ENCODE assay signal across 9 mouse cellular contexts in the genomic region with DNA sequence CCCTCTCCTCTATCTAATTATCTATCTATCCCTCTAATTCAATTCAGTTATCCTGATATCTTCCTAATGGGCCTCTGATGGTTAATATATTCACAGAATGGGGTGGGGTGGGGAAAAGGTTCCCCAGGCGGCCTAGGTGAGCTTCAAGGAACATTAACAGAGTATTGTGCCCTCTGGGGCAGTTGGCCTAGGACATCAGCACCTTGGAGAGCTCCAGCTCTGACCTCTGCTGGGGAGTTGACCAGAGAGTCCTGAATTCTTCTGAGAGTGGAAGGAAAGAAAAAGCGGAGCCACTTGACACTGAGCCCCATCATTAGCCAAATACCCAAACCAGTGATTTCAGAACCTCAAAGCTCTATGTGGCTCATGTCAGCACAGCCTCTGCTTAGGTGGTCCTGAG.
A peak's percentile ranks its signal among the peaks of the same experiment; 100 is the strongest.
DNase-seq lines count a peak whose midpoint lies in the region; ATAC-seq and TF ChIP-seq lines count a peak whose summit lies in the region.
"Had no signal": no experiment of that assay in that cellular context is flagged by ENCODE, and none has a peak within 500 bp of the region (broad histone marks: within the 10 kb centered on the region; RNA-seq: fewer than 3 reads in every experiment).

No protein-coding gene starts in this region.

- TF ChIP-seq CTCF in liver, postnatal 0 days (IDR thresholded peaks at IDR 0.05; ENCODE audit: low read depth): no peak

- H3K4me1 ChIP-seq in liver, postnatal 0 days (ENCODE audit: insufficient read depth): no peaks in the 10 kb centered on the region
- H3K4me1 ChIP-seq in hindbrain, embryonic 16.5 days (ENCODE audit: control insufficient read depth, insufficient read depth, low read depth, low read length): no peaks in the 10 kb centered on the region
- H3K4me1 ChIP-seq: lung, embryonic 15.5 days had no signal

- H3K36me3 ChIP-seq in liver, postnatal 0 days (replicated peaks; ENCODE audit: insufficient read depth, low read length): no peaks in the 10 kb centered on the region
- no peaks in the 10 kb centered on the region for H3K36me3 ChIP-seq in hindbrain, embryonic 16.5 days (ENCODE audit: control insufficient read depth, insufficient read depth, low read length)
- H3K36me3 ChIP-seq: lung, embryonic 15.5 days had no signal

- no peak overlapping the region for H3K9ac ChIP-seq in liver, postnatal 0 days (replicated peaks)
- H3K9ac ChIP-seq in hindbrain, embryonic 16.5 days (ENCODE audit: low read depth, low read length): no peak overlapping the region
- H3K9ac ChIP-seq: lung, embryonic 15.5 days had no signal

- 46% methylated on average over 2 of the region's 2 CpGs for WGBS in liver, postnatal 0 days (ENCODE audit: insufficient replicate concordance)
- 39% methylated on average over 2 of the region's 2 CpGs for WGBS in hindbrain, embryonic 16.5 days

- peak; percentile 36 for DNase-seq in urinary bladder, postnatal 25 days (ENCODE audit: low spot score)
- DNase-seq in urinary bladder, postnatal 10 days (ENCODE audit: low spot score): no peak
- peak; percentile 46 for DNase-seq in embryo, embryonic 9.5 days (ENCODE audit: extremely low spot score)
- DNase-seq in liver, postnatal 0 days: peak; percentile 40
- DNase-seq in layer of hippocampus, postnatal 14 days (ENCODE audit: low spot score in 2 of 2): no peak
- DNase-seq: right cerebral cortex, postnatal 25 days had no signal

- H3K9me3 ChIP-seq in liver, postnatal 0 days (ENCODE audit: low read length): no peaks in the 10 kb centered on the region
- H3K9me3 ChIP-seq in hindbrain, embryonic 16.5 days (ENCODE audit: control insufficient read depth, low read length): no peaks in the 10 kb centered on the region
- H3K9me3 ChIP-seq: lung, embryonic 15.5 days had no signal

- ATAC-seq in liver, postnatal 0 days: no peak
- ATAC-seq in CD4-positive, CD25-positive, alpha-beta regulatory T cell, adult 4 months: no peak
- no peak for ATAC-seq in hindbrain, embryonic 16.5 days

- no peak for TF ChIP-seq EP300 in liver, postnatal 0 days (IDR thresholded peaks at IDR 0.05; ENCODE audit: low read depth)

- no peak overlapping the region for H3K4me3 ChIP-seq in liver, postnatal 0 days (ENCODE audit: low read depth, low read length)
- no peak overlapping the region for H3K4me3 ChIP-seq in hindbrain, embryonic 16.5 days (ENCODE audit: low read length)
- H3K4me3 ChIP-seq: lung, embryonic 15.5 days had no signal

- no peak overlapping the region for H3K4me2 ChIP-seq in liver, postnatal 0 days (ENCODE audit: low read depth, low read length)
- no peak overlapping the region for H3K4me2 ChIP-seq in hindbrain, embryonic 16.5 days (ENCODE audit: low read length)
- H3K4me2 ChIP-seq: lung, embryonic 15.5 days had no signal

- no peak overlapping the region for H3K27ac ChIP-seq in liver, postnatal 0 days (ENCODE audit: low read depth)
- H3K27ac ChIP-seq in hindbrain, embryonic 16.5 days (ENCODE audit: low read depth, low read length): no peak overlapping the region
- H3K27ac ChIP-seq: lung, embryonic 15.5 days had no signal

- no peaks in the 10 kb centered on the region for H3K27me3 ChIP-seq in liver, postnatal 0 days (ENCODE audit: insufficient read depth, low read length)
- H3K27me3 ChIP-seq in hindbrain, embryonic 16.5 days (replicated peaks; ENCODE audit: control insufficient read depth, insufficient read depth, low read length): no peaks in the 10 kb centered on the region
- H3K27me3 ChIP-seq: lung, embryonic 15.5 days had no signal

Comparison
In these comparisons a context has a peak if more than half of its experiments do, and no peak if none do; other contexts are left out.
1. DNase-seq: peak in urinary bladder, postnatal 25 days (single experiment), embryo, embryonic 9.5 days (single experiment) and liver, postnatal 0 days (single experiment); none in urinary bladder, postnatal 10 days (single experiment) and layer of hippocampus, postnatal 14 days (0 of 2).